Mouse (Mus musculus) heart, postnatal 10 days (tissue): ENCODE data around the gene Exoc6b. TPM values are rescaled to one million over a fixed set of nuclear protein-coding genes. Genes with fewer than 3 reads are reported as not detected.
A peak's percentile ranks its signal among the peaks of the same experiment; 100 is the strongest.

ENCODE experiments used
- DNase-seq, 2 experiments: peaks; one replicate each; pipeline ENCODE4 v3.0.0; 2021
- intact Hi-C: fragments of 180-260 bp; cut with DNase I; formaldehyde crosslinking; loops from one replicate; pipeline ENCODE4 v1.15.1; 2025
- total RNA-seq, 2 experiments: library from RNA; stranded (reverse); gene quantifications; 2 replicates each; pipeline ENCODE4 v1.2.3; 2021

Gene Exoc6b
- total RNA-seq, 2 experiments from 2014 or later, result 21.8 to 24.2 TPM

DNA sequence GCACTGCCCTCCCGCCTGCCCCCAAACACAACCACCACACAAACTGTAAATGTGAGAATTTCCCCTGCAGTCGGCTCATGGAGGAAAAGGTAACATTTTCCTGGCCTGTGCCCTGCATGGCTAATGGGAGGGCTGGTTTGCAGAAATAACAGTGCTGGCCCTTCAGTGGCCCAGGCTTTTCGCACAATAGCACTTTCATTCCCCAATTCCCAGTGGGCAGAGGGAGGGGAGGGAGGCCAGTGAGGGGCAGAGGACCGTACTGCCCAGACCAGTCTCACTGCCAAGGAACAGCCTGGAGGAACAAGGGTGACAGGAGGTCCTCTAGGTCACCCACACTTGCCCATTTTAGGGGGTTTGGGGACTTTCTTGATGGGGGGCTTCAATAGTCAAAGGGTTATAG, 491.4 kb downstream of the Exoc6b start:
- intact Hi-C loops, result no loop called here
- no peak for DNase-seq

DNA sequence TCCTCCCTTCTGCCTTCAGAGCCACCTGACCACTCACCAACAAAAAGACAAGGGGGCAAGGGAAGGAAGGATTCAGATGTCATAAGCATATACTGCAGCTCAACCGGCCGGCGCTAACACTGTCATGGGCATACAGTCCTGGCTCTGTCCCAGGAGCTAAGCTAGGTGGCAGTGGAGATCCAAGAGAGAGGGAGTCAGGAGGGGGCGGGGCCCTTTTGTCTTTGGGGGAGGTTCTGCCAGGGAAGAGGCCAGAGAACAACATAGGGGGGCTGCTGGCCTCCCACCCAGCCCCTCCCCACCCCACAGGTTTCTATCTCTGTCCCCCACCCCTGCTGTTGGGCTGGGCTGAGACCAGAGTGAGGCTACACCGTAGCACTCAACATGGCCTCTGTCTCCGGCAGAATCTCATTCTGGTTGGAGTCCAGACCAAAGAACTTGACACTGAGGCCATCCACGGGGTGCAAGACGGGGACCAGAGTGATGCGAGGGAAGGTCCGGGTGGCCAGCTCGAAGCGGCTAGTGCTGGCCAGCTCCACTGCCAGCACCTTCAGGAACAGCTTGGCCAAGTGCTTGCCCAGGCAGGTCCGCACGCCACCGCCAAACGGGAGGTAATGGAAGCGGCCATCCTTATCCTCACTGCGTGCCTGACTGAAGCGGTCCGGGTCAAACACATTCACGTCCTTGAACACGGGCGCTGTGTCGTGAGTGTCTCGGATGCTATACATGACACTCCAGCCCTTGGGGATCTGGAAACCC, 495.2 kb downstream of the Exoc6b start:
- intact Hi-C loops, result no loop called here

DNA sequence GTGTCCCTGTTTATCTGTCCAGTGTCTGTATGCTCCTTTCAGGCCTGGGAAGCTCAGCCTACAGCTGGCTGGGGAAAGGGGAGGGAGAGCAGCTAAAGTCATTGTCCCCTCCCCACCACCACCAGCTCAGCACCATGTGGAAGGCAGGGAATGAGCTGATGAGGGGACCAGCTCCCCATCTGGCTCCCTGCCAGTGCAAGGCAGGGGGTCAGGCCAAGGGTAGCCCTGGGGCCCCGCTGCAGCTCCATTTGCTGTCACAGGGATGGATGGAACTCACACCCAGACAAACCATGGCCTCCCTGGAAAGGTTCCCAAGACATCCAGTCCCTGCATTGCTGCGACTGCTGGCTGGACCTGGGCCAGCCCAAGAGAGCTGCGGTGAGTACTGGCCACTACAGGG, 499.3 kb downstream of the Exoc6b start:
- intact Hi-C loops, result no loop called here
- no peak for DNase-seq

More for the DNA sequence above, 495.2 kb downstream of the Exoc6b start:
- peak; percentile 51 to 54 for DNase-seq

DNA sequence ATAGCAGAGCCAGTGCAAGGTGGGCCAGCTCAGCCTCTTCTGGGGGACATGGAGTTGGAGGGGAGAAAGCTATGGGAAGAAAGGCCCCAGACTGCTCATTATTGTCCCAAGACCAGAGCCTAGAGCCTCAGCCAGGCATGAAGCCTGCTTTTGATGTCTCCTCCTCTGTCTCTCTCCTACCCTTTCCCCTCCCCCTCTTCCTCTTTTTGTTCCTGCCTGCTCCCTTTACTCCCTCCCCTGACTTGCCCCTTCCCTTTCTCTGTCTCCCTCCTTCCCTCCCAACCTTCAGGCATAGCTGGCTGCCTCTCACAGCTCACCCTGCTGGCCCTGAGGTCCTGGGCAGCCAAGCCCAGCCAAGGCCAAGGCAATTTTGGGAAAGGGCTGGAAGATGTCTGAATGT, 499.7 kb downstream of the Exoc6b start:
- DNase-seq, result no peak

DNA sequence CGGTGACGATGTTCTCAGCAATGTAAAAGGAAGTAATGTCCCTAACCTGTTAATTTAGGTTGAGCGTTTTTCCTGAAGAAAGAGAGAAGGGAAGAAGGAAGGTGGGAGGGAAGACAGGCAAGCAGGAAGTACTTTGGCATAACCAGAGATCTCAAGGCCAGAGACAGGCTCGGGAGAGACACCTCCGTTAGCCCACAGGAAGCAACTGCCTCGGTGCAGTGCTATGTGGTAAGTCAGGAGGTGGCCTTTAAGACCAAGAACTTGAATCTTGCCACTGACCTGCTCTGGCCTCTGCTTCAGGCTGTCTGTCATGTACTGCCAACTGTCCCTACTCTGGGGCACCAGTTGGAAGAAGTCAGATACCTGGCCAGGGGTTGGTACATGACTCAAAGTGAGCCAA, 500.4 kb downstream of the Exoc6b start:
- DNase-seq, result no peak
- intact Hi-C loops, result no loop called here

More for the DNA sequence above, 499.7 kb downstream of the Exoc6b start:
- intact Hi-C loops, result no loop called here

Other genes starting within 250 kb of the Exoc6b start
- 10 to 100 TPM; 57.6 to 58.9 TPM for gene Spr, start 68.3 kb upstream of the Exoc6b start, total RNA-seq
- gene Emx1, start 117.9 kb upstream of the Exoc6b start, total RNA-seq, result not detected